Mouse (Mus musculus) G1E-ER4 (cell line): ENCODE measurements around the gene Hoxd4. TPM values are rescaled to one million over a fixed set of nuclear protein-coding genes. Genes with fewer than 3 reads are reported as not detected.

Experiments used
- GATA1 ChIP-seq: IDR thresholded peaks from one replicate; pipeline ENCODE4 v1.8.0; 2012; ENCODE audit warnings: low read length, inconsistent platforms
- polyA plus RNA-seq: library from polyadenylated mRNA; stranded (reverse); fragments of >175 nt; gene quantifications from 2 replicates; pipeline ENCODE4 v1.2.3, GENCODE M21; 2012

Hoxd4 gene
- polyA plus RNA-seq, 1 experiment, result not detected

DNA sequence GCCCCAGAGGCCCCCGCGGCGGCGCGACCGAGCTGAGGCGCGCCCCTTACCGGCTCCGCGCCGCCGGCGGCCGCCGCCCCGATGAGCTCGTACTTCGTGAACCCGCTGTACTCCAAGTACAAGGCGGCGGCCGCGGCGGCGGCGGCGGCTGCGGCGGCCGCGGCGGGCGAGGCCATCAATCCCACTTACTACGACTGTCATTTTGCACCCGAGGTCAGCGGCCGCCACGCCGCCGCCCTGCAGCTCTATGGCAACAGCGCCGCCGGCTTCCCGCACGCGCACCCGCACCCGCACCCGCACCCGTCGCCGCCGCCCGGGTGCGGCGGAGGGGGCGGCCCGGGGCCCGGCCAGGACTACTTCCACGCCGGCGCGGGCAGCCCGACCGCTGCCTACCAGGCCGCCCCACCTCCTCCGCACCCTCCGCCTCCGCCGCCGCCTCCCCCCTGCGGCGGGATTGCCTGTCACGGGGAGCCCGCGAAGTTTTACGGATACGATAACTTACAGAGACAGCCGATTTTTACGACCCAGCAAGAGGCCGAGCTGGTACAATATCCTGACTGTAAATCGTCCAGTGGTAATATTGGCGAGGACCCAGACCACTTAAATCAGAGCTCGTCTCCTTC is 6.2 kb upstream of the Hoxd4 start:
- no peak for TF ChIP-seq GATA1

DNA sequence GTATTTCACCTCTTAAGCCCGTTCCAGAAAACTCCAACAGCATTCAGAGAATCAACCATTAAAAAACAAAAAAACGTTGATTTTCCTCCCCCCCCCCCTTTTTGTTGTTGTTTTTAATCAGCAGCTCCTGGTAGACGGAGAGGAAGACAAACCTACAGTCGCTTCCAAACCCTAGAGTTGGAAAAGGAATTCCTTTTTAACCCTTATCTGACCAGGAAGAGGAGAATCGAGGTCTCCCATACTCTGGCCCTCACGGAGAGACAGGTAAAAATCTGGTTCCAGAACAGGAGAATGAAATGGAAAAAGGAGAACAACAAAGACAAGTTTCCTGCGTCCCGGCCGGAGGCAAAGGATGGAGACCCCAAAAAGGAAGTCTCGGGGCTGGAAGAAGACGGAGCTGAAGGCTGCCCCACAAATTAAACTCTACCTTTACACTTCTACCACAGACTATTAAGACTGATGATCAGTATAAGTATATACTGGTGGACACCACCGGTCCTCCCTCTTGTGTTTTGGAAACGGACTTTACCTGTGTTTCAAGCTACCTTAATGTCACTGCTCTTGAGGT is 5.3 kb upstream of the Hoxd4 start:
- no peak for TF ChIP-seq GATA1

DNA sequence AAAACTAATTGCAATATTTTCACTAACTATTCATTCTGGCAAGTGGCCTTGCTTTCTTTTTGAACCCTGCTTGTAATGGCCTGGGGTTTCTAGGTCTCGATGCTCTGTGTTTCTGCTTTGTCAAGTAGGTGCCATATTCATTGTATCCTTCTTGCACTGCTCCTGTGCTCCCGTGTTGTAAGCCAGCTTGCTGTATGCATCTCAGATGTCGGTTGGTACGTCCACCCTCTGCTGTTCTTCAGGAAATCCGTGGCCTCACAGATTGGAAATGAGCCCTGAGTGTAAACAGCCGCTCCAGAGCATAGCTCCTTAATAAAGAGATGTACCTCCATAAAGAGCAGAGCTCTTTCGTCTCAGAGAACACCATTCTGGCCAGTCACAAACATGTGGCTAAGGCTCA is 4.1 kb upstream of the Hoxd4 start:
- no peak for TF ChIP-seq GATA1

GRCm38 (mm10) chr2:74708676-74709075 is 3.1 kb upstream of the Hoxd4 start:
- no peak for TF ChIP-seq GATA1

- TF ChIP-seq GATA1, result no peak
These were observed 2.0 kb upstream of the Hoxd4 start for GRCm38 (mm10) chr2:74709465-74710419.

DNA sequence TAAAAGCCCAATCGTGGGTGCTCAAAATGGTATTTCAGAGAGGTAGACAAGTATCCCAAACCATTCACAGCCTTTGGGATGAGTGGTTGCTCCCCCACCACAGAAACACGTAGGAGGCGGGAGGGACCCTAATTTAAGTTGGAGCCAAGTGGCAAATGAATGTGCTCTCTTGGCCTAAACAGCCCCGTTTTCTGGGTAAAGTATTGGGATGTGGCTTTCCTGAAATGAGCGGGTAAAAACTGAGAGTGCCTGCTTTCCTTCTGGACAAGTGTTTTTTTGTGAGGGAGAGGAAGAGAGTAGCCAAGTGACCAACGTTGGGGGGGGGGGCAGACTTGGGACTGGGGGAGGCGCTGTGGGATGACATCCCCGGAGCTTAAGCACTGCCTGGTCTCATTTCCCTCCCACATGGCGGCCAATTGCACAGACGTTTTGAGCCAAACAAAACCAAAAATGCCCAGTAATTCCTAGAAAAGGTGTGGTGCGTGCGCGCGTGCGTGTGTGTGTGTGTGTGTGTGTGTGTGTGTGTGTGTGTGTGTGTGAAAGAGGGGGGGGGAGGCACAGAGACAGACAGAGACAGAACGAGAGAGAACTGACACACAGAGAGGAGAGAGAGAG is 693 bp upstream of the Hoxd4 start:
- no peak for TF ChIP-seq GATA1

- TF ChIP-seq GATA1, result no peak
These were observed 1.8 kb downstream of the Hoxd4 start for GRCm38 (mm10) chr2:74713239-74714150.

- no peak for TF ChIP-seq GATA1
These were observed 2.5 kb downstream of the Hoxd4 start for GRCm38 (mm10) chr2:74714156-74714789.

DNA sequence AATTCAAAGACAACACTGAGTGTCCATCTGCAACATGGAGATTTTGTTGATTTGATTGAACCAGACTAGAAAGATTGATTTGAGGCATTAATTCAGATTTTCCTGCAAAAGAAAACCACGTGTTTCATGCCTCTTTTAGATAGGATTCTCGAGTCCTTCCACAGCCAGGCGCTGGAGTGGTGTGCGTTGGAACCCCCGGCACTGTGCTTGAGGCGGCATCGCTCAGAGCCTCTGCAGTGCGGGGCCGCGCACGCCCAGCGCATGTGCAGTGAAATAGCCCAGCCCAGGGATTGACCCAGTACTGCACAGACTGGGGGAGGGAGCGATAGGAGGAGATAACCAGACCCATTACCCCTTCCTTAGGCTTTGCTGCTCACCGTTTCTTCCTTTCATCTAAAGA is 3.2 kb downstream of the Hoxd4 start:
- TF ChIP-seq GATA1, result no peak

GRCm38 (mm10) chr2:74715504-74716241 is 3.9 kb downstream of the Hoxd4 start:
- TF ChIP-seq GATA1, result no peak

DNA sequence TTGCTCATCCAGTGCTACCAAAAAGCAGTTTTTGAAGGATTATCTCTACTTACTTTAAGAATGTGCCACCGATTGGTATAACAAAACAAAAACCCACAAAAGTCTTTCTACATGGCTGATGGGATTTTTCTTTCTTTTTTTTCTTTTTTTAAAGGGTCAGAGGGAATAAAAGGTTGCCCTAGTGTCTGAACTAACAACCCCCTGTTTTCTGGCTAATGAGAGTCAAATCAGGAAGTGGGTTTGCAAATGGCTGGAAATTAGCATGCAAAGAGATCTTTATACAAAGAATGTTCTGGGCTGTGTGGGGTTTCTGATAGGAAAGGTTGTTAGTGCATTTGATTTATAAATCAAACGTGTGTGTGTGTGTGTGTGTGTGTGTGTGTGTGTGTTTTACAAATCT is 8.7 kb downstream of the Hoxd4 start:
- TF ChIP-seq GATA1, result no peak

DNA sequence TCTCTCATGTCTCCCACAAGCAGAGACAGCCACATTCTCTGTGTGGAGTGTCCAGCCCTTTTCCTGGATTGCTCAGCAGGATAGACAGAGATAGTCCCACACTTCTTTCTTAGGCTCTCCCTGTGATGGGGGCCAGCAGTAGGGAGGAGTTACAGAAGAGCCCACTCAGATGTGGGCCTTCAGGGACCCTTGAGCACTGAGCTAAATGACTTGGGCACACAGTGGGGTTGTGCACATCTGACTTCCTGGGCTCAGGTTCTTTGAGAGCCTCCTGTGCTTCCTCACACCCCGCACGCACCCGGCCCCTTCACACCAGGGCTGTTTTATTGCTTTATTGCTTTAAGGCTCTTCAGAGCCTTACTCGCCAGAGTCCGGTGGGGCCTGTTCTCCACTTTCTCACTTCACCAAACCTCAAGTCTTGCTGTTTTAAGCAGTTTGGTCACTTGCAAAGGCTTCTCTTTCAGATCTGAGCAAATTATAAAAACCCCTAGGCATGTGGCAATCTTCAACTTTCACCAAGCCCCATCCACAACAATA is 9.3 kb downstream of the Hoxd4 start:
- TF ChIP-seq GATA1, result no peak

- TF ChIP-seq GATA1, result no peak
These were observed 10.2 kb downstream of the Hoxd4 start for GRCm38 (mm10) chr2:74721882-74722281.

DNA sequence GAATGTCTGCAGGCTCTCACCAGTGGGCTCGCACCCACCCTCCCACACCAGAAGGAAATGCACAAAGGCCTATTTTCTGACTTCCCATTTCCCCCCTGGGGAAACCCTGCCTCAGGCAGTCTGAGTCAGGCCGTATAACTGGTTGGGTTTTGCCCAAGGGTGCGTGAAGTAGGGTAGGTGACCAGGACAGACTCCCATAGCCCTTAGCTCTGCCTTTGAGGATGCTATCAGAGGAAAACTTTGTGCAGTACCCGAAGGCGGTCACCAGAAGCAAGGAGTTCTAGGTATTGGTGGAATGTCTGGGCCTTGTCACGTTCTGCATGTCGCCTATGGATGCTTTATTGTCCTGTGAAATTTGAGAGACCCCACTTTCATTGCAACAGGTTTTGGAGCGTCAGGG is 11.2 kb downstream of the Hoxd4 start:
- no peak for TF ChIP-seq GATA1
